Mouse (Mus musculus) MEL (cell line): Measurements from ENCODE around the gene Plin4. TPM values are rescaled to one million over a fixed set of nuclear protein-coding genes. Genes with fewer than 3 reads are reported as not detected.

Experiments
- DNase-seq: peaks from one replicate; pipeline ENCODE4 v3.0.0; 2011; ENCODE audit warnings: low read depth, low spot score
- H3K27ac ChIP-seq: 2 replicates; pipeline ENCODE4 v1.5.1; 2012; ENCODE audit warnings: low read depth, mild to moderate bottlenecking, control low read depth, low read length, moderate library complexity; ENCODE audit not compliant: control insufficient read depth
- H3K27me3 ChIP-seq, 2 experiments: fragments of 150-350 bp in 1 of 2; sonication (generic) in 1 of 2; 2 replicates each; pipeline ENCODE4 v1.6.1; 2012; ENCODE audit warnings: low read length in 2 of 2, mild to moderate bottlenecking in 2 of 2, improper control_type of control experiment in 1 of 2, moderate library complexity in 1 of 2; ENCODE audit not compliant: insufficient read depth in 2 of 2, control insufficient read depth in 1 of 2
- H3K36me3 ChIP-seq, 2 experiments: 2 replicates each; pipeline ENCODE4 v1.6.1; 2012 to 2014; ENCODE audit warnings: low read length in 2 of 2, improper control_type of control experiment in 1 of 2, inconsistent platforms in 1 of 2, mild to moderate bottlenecking in 1 of 2; ENCODE audit not compliant: insufficient read depth in 2 of 2, control insufficient read depth in 1 of 2
- H3K4me1 ChIP-seq, 2 experiments: fragments of 150-350 bp in 1 of 2; sonication (generic) in 1 of 2; 2 replicates each; pipeline ENCODE4 v1.6.1; 2012; ENCODE audit warnings: low read length in 2 of 2, improper control_type of control experiment in 1 of 2, mild to moderate bottlenecking in 1 of 2; ENCODE audit not compliant: insufficient read depth in 2 of 2, control insufficient read depth in 1 of 2
- H3K4me3 ChIP-seq, 2 experiments: fragments of 150-350 bp in 1 of 2; sonication (generic) in 1 of 2; 2 replicates each; pipeline ENCODE4 v1.5.1; 2012; ENCODE audit warnings: low read depth in 2 of 2, low read length in 2 of 2, mild to moderate bottlenecking in 2 of 2, moderate library complexity in 2 of 2, control low read depth in 1 of 2, improper control_type of control experiment in 1 of 2; ENCODE audit not compliant: control insufficient read depth in 1 of 2, insufficient read depth in 1 of 2
- H3K79me2 ChIP-seq: 2 replicates; pipeline ENCODE4 v1.6.1; 2012; ENCODE audit warnings: mild to moderate bottlenecking, low read length, moderate library complexity; ENCODE audit not compliant: control insufficient read depth, poor library complexity, insufficient read depth
- H3K9ac ChIP-seq: 2 replicates; pipeline ENCODE4 v1.6.1; 2012; ENCODE audit warnings: low read depth, mild to moderate bottlenecking, control low read depth, low read length, moderate library complexity; ENCODE audit not compliant: control insufficient read depth, poor library complexity, severe bottlenecking
- H3K9me3 ChIP-seq: fragments of 150-350 bp; sonication (generic); replicated peaks from 2 replicates; pipeline ENCODE4 v1.6.1; 2012; ENCODE audit warnings: mild to moderate bottlenecking, low read length, improper control_type of control experiment, moderate library complexity; ENCODE audit not compliant: insufficient read depth
- CHD2 ChIP-seq: IDR thresholded peaks from 2 replicates; pipeline ENCODE4 v1.6.1; 2011; ENCODE audit warnings: low read length, improper control_type of control experiment
- E2F4 ChIP-seq: IDR thresholded peaks from 2 replicates; pipeline ENCODE4 v1.6.1; 2011; ENCODE audit warnings: low read depth, low read length, improper control_type of control experiment, borderline replicate concordance
- GABPA ChIP-seq: IDR thresholded peaks from 2 replicates; pipeline ENCODE4 v1.6.1; 2012; ENCODE audit warnings: low read depth, mild to moderate bottlenecking, inconsistent platforms, low read length, improper control_type of control experiment, moderate library complexity
- HCFC1 ChIP-seq: IDR thresholded peaks from 2 replicates; pipeline ENCODE4 v1.6.1; 2012; ENCODE audit warnings: low read depth, mild to moderate bottlenecking, inconsistent platforms, low read length, improper control_type of control experiment, moderate library complexity
- JUND ChIP-seq: IDR thresholded peaks from 2 replicates; pipeline ENCODE4 v1.6.1; 2011; ENCODE audit warnings: low read depth, mild to moderate bottlenecking, improper control_type of control experiment, low read length
- KAT2A ChIP-seq: conservative IDR thresholded peaks from 2 replicates; pipeline ENCODE4 v1.6.1; 2012; ENCODE audit warnings: low read depth, low read length, improper control_type of control experiment, inconsistent platforms
- MEF2A ChIP-seq: IDR thresholded peaks from 2 replicates; pipeline ENCODE4 v1.6.1; 2014; ENCODE audit warnings: low read depth, mild to moderate bottlenecking, inconsistent platforms, low read length, improper control_type of control experiment; ENCODE audit not compliant: poor library complexity, insufficient replicate concordance, severe bottlenecking; ENCODE audit errors: extremely low read depth
- MYC ChIP-seq: IDR thresholded peaks from 2 replicates; pipeline ENCODE4 v1.6.1; 2011; ENCODE audit warnings: low read depth, mild to moderate bottlenecking, low read length, improper control_type of control experiment, moderate library complexity
- NELFE ChIP-seq: IDR thresholded peaks from 2 replicates; pipeline ENCODE4 v1.6.1; 2011; ENCODE audit warnings: low read depth, low read length, improper control_type of control experiment
- POLR2A ChIP-seq, 2 experiments: IDR thresholded peaks; 2 replicates each; pipeline ENCODE4 v1.6.1; 2011 to 2012; ENCODE audit warnings: low read length in 2 of 2, mild to moderate bottlenecking in 2 of 2, control low read depth in 1 of 2, improper control_type of control experiment in 1 of 2, low read depth in 1 of 2, moderate library complexity in 1 of 2; ENCODE audit not compliant: control insufficient read depth in 1 of 2, insufficient read depth in 1 of 2, poor library complexity in 1 of 2
- RAD21 ChIP-seq: IDR thresholded peaks from 2 replicates; pipeline ENCODE4 v1.6.1; 2011; ENCODE audit warnings: mild to moderate bottlenecking, low read depth, low read length, improper control_type of control experiment
- TBP ChIP-seq: IDR thresholded peaks from 2 replicates; pipeline ENCODE4 v1.8.0; 2011; ENCODE audit warnings: low read depth, low read length, improper control_type of control experiment
- USF1 ChIP-seq: IDR thresholded peaks from 2 replicates; pipeline ENCODE4 v1.6.1; 2014; ENCODE audit warnings: low read depth, mild to moderate bottlenecking, inconsistent platforms, low read length, improper control_type of control experiment, moderate library complexity
- ZKSCAN1 ChIP-seq: IDR thresholded peaks from 2 replicates; pipeline ENCODE4 v1.6.1; 2012; ENCODE audit warnings: low read depth, mild to moderate bottlenecking, inconsistent platforms, low read length, improper control_type of control experiment, moderate library complexity
- ZMIZ1 ChIP-seq: IDR thresholded peaks from 2 replicates; pipeline ENCODE4 v1.6.1; 2012; ENCODE audit warnings: low read depth, mild to moderate bottlenecking, inconsistent platforms, low read length, improper control_type of control experiment, moderate library complexity
- ZNF384 ChIP-seq: IDR thresholded peaks from 2 replicates; pipeline ENCODE4 v1.6.1; 2012; ENCODE audit warnings: low read depth, mild to moderate bottlenecking, inconsistent platforms, low read length, improper control_type of control experiment
- polyA plus RNA-seq, 2 experiments: library from polyadenylated mRNA; stranded (reverse) in 1 of 2; unstranded in 1 of 2; fragments of >175 nt in 1 of 2; fragments of >200 nt in 1 of 2; gene quantifications; 2 replicates each; pipeline versions ENCODE4 v1.2.1 to v1.2.4; 2012; ENCODE audit warnings: low replicate concordance in 2 of 2, low read depth in 1 of 2; ENCODE audit not compliant: insufficient read length in 2 of 2, insufficient read depth in 1 of 2, missing spikeins in 1 of 2
- total RNA-seq: library from RNA; depleted of rRNA; stranded (reverse); fragments of 300-350 nt; gene quantifications from 2 replicates; pipeline ENCODE4 v1.2.3, GENCODE M21; 2012

Gene Plin4
- total and polyA plus RNA-seq, 3 experiments = 0.07 to 0.08 TPM; not detected in 1

- H3K4me1 ChIP-seq = no peaks in the 10 kb centered on the region
- DNase-seq = no peak
- TF ChIP-seq ZMIZ1 (no peak), E2F4 (no peak), POLR2A (IDR thresholded peaks at IDR 0.05; ENCODE audit: control insufficient read depth in 1 of 2, insufficient read depth in 1 of 2, low read depth in 1 of 2, low read length in 2 of 2, poor library complexity in 1 of 2) (no peak), NELFE (no peak), HCFC1 (no peak)
- TF ChIP-seq, all 39 proteins: peak for 0
- no peaks in the 10 kb centered on the region for H3K36me3 ChIP-seq
- H3K9ac ChIP-seq = no peak overlapping the region
- H3K79me2 ChIP-seq = no peaks in the 10 kb centered on the region
- no peaks in the 10 kb centered on the region for H3K9me3 ChIP-seq
- no peaks in the 10 kb centered on the region for H3K27me3 ChIP-seq
- H3K27ac ChIP-seq = no peak overlapping the region
- H3K4me3 ChIP-seq = no peak overlapping the region
Observed at GRCm38 (mm10) chr17:56111021-56111420, 1.4 kb upstream of the Plin4 start.

GRCm38 (mm10) chr17:56110571-56110970 lies 968 bp upstream of the Plin4 start:
- Histone ChIP-seq H3K79me2 (no peaks in the 10 kb centered on the region), H3K9me3 (no peaks in the 10 kb centered on the region), H3K9ac (no peak overlapping the region), H3K27ac (no peak overlapping the region), H3K27me3 (no peaks in the 10 kb centered on the region), H3K4me3 (no peak overlapping the region), H3K36me3 (no peaks in the 10 kb centered on the region), H3K4me1 (no peaks in the 10 kb centered on the region)
- no peak for DNase-seq
- TF ChIP-seq USF1 (no peak), MYC (no peak), CHD2 (no peak), ZKSCAN1 (no peak), ZNF384 (no peak), TBP (no peak), GABPA (no peak)

GRCm38 (mm10) chr17:56108334-56109044 lies 1.1 kb downstream of the Plin4 start:
- H3K4me3 ChIP-seq = no peak overlapping the region
- H3K9me3 ChIP-seq = no peaks in the 10 kb centered on the region
- H3K36me3 ChIP-seq = no peaks in the 10 kb centered on the region
- no peaks in the 10 kb centered on the region for H3K79me2 ChIP-seq
- H3K27me3 ChIP-seq = no peaks in the 10 kb centered on the region
- no peaks in the 10 kb centered on the region for H3K4me1 ChIP-seq
- no peak for DNase-seq
- TF ChIP-seq JUND (no peak), ZNF384 (no peak), KAT2A (no peak), RAD21 (no peak), MEF2A (no peak)
- no peak overlapping the region for H3K27ac ChIP-seq
- H3K9ac ChIP-seq = no peak overlapping the region
